Mouse (Mus musculus) MEL (cell line): ENCODE measurements at regions not wholly inside any gene's neighbourhood (a gene's known extent, or its start where the extent isn't known, plus 50 kb on each side); places are given as distances from the start of the nearest gene placed in this dataset.

Experiments
- DNase-seq: peaks from one replicate; pipeline ENCODE4 v3.0.0; 2011; ENCODE audit warnings: low read depth, low spot score
- H3K27ac ChIP-seq: 2 replicates; pipeline ENCODE4 v1.5.1; 2012; ENCODE audit warnings: low read depth, mild to moderate bottlenecking, control low read depth, low read length, moderate library complexity; ENCODE audit not compliant: control insufficient read depth
- H3K27me3 ChIP-seq, 2 experiments: fragments of 150-350 bp in 1 of 2; sonication (generic) in 1 of 2; 2 replicates each; pipeline ENCODE4 v1.6.1; 2012; ENCODE audit warnings: low read length in 2 of 2, mild to moderate bottlenecking in 2 of 2, improper control_type of control experiment in 1 of 2, moderate library complexity in 1 of 2; ENCODE audit not compliant: insufficient read depth in 2 of 2, control insufficient read depth in 1 of 2
- H3K36me3 ChIP-seq, 2 experiments: 2 replicates each; pipeline ENCODE4 v1.6.1; 2012 to 2014; ENCODE audit warnings: low read length in 2 of 2, improper control_type of control experiment in 1 of 2, inconsistent platforms in 1 of 2, mild to moderate bottlenecking in 1 of 2; ENCODE audit not compliant: insufficient read depth in 2 of 2, control insufficient read depth in 1 of 2
- H3K4me1 ChIP-seq, 2 experiments: fragments of 150-350 bp in 1 of 2; sonication (generic) in 1 of 2; 2 replicates each; pipeline ENCODE4 v1.6.1; 2012; ENCODE audit warnings: low read length in 2 of 2, improper control_type of control experiment in 1 of 2, mild to moderate bottlenecking in 1 of 2; ENCODE audit not compliant: insufficient read depth in 2 of 2, control insufficient read depth in 1 of 2
- H3K4me3 ChIP-seq, 2 experiments: fragments of 150-350 bp in 1 of 2; sonication (generic) in 1 of 2; 2 replicates each; pipeline ENCODE4 v1.5.1; 2012; ENCODE audit warnings: low read depth in 2 of 2, low read length in 2 of 2, mild to moderate bottlenecking in 2 of 2, moderate library complexity in 2 of 2, control low read depth in 1 of 2, improper control_type of control experiment in 1 of 2; ENCODE audit not compliant: control insufficient read depth in 1 of 2, insufficient read depth in 1 of 2
- H3K79me2 ChIP-seq: 2 replicates; pipeline ENCODE4 v1.6.1; 2012; ENCODE audit warnings: mild to moderate bottlenecking, low read length, moderate library complexity; ENCODE audit not compliant: control insufficient read depth, poor library complexity, insufficient read depth
- H3K9ac ChIP-seq: 2 replicates; pipeline ENCODE4 v1.6.1; 2012; ENCODE audit warnings: low read depth, mild to moderate bottlenecking, control low read depth, low read length, moderate library complexity; ENCODE audit not compliant: control insufficient read depth, poor library complexity, severe bottlenecking
- H3K9me3 ChIP-seq: fragments of 150-350 bp; sonication (generic); replicated peaks from 2 replicates; pipeline ENCODE4 v1.6.1; 2012; ENCODE audit warnings: mild to moderate bottlenecking, low read length, improper control_type of control experiment, moderate library complexity; ENCODE audit not compliant: insufficient read depth
- CTCF ChIP-seq, 3 experiments: IDR thresholded peaks in 2 of 3; conservative IDR thresholded peaks in 1 of 3; 2 replicates each; pipeline ENCODE4 v1.5.1; 2011 to 2012; ENCODE audit warnings: low read length in 3 of 3, low read depth in 2 of 3, mild to moderate bottlenecking in 2 of 3, improper control_type of control experiment in 1 of 3, inconsistent platforms in 1 of 3, mixed read lengths in 1 of 3, moderate library complexity in 1 of 3; ENCODE audit not compliant: control insufficient read depth in 1 of 3, insufficient read depth in 1 of 3, poor library complexity in 1 of 3, severe bottlenecking in 1 of 3
- E2F4 ChIP-seq: IDR thresholded peaks from 2 replicates; pipeline ENCODE4 v1.6.1; 2011; ENCODE audit warnings: low read depth, low read length, improper control_type of control experiment, borderline replicate concordance
- ELF1 ChIP-seq: IDR thresholded peaks from 2 replicates; pipeline ENCODE4 v1.6.1; 2014; ENCODE audit warnings: low read depth, mild to moderate bottlenecking, inconsistent platforms, low read length, improper control_type of control experiment, moderate library complexity
- GABPA ChIP-seq: IDR thresholded peaks from 2 replicates; pipeline ENCODE4 v1.6.1; 2012; ENCODE audit warnings: low read depth, mild to moderate bottlenecking, inconsistent platforms, low read length, improper control_type of control experiment, moderate library complexity
- GATA1 ChIP-seq: IDR thresholded peaks from 2 replicates; pipeline ENCODE4 v1.6.1; 2011; ENCODE audit warnings: low read depth, low read length, improper control_type of control experiment
- JUND ChIP-seq: IDR thresholded peaks from 2 replicates; pipeline ENCODE4 v1.6.1; 2011; ENCODE audit warnings: low read depth, mild to moderate bottlenecking, improper control_type of control experiment, low read length
- KAT2A ChIP-seq: conservative IDR thresholded peaks from 2 replicates; pipeline ENCODE4 v1.6.1; 2012; ENCODE audit warnings: low read depth, low read length, improper control_type of control experiment, inconsistent platforms
- MAFK ChIP-seq: IDR thresholded peaks from 2 replicates; pipeline ENCODE4 v1.6.1; 2011; ENCODE audit warnings: low read depth, mild to moderate bottlenecking, low read length, improper control_type of control experiment, borderline replicate concordance
- MAX ChIP-seq: IDR thresholded peaks from 2 replicates; pipeline ENCODE4 v1.6.1; 2011; ENCODE audit warnings: low read length, improper control_type of control experiment
- MAZ ChIP-seq: IDR thresholded peaks from 2 replicates; pipeline ENCODE4 v1.6.1; 2012; ENCODE audit warnings: low read depth, mild to moderate bottlenecking, inconsistent platforms, low read length, improper control_type of control experiment
- MYB ChIP-seq: IDR thresholded peaks from 2 replicates; pipeline ENCODE4 v1.6.1; 2011; ENCODE audit warnings: mild to moderate bottlenecking, low read depth, low read length, improper control_type of control experiment
- MYC ChIP-seq: IDR thresholded peaks from 2 replicates; pipeline ENCODE4 v1.6.1; 2011; ENCODE audit warnings: low read depth, mild to moderate bottlenecking, low read length, improper control_type of control experiment, moderate library complexity
- NELFE ChIP-seq: IDR thresholded peaks from 2 replicates; pipeline ENCODE4 v1.6.1; 2011; ENCODE audit warnings: low read depth, low read length, improper control_type of control experiment
- NRF1 ChIP-seq: IDR thresholded peaks from 2 replicates; pipeline ENCODE4 v1.6.1; 2014; ENCODE audit warnings: low read depth, mild to moderate bottlenecking, inconsistent platforms, low read length, improper control_type of control experiment, moderate library complexity; ENCODE audit not compliant: poor library complexity, insufficient read depth, severe bottlenecking
- POLR2A ChIP-seq, 2 experiments: IDR thresholded peaks; 2 replicates each; pipeline ENCODE4 v1.6.1; 2011 to 2012; ENCODE audit warnings: low read length in 2 of 2, mild to moderate bottlenecking in 2 of 2, control low read depth in 1 of 2, improper control_type of control experiment in 1 of 2, low read depth in 1 of 2, moderate library complexity in 1 of 2; ENCODE audit not compliant: control insufficient read depth in 1 of 2, insufficient read depth in 1 of 2, poor library complexity in 1 of 2
- POLR2AphosphoS2 ChIP-seq: IDR thresholded peaks from 2 replicates; pipeline ENCODE4 v1.6.1; 2011; ENCODE audit warnings: low read length, improper control_type of control experiment
- POLR2AphosphoS5 ChIP-seq: IDR thresholded peaks from 2 replicates; pipeline ENCODE4 v1.6.1; 2012; ENCODE audit warnings: low read depth, borderline replicate concordance, mild to moderate bottlenecking, inconsistent platforms, low read length, moderate library complexity, mixed read lengths
- RAD21 ChIP-seq: IDR thresholded peaks from 2 replicates; pipeline ENCODE4 v1.6.1; 2011; ENCODE audit warnings: mild to moderate bottlenecking, low read depth, low read length, improper control_type of control experiment
- SMC3 ChIP-seq: IDR thresholded peaks from 2 replicates; pipeline ENCODE4 v1.6.1; 2011; ENCODE audit warnings: low read depth, low read length, improper control_type of control experiment
- UBTF ChIP-seq: IDR thresholded peaks from 2 replicates; pipeline ENCODE4 v1.6.1; 2012; ENCODE audit warnings: low read depth, mild to moderate bottlenecking, inconsistent platforms, low read length, improper control_type of control experiment, moderate library complexity, borderline replicate concordance; ENCODE audit not compliant: insufficient read depth
- USF1 ChIP-seq: IDR thresholded peaks from 2 replicates; pipeline ENCODE4 v1.6.1; 2014; ENCODE audit warnings: low read depth, mild to moderate bottlenecking, inconsistent platforms, low read length, improper control_type of control experiment, moderate library complexity
- ZC3H11A ChIP-seq: IDR thresholded peaks from 2 replicates; pipeline ENCODE4 v1.6.1; 2012; ENCODE audit warnings: low read depth, mild to moderate bottlenecking, inconsistent platforms, low read length, improper control_type of control experiment
- ZMIZ1 ChIP-seq: IDR thresholded peaks from 2 replicates; pipeline ENCODE4 v1.6.1; 2012; ENCODE audit warnings: low read depth, mild to moderate bottlenecking, inconsistent platforms, low read length, improper control_type of control experiment, moderate library complexity
- ZNF384 ChIP-seq: IDR thresholded peaks from 2 replicates; pipeline ENCODE4 v1.6.1; 2012; ENCODE audit warnings: low read depth, mild to moderate bottlenecking, inconsistent platforms, low read length, improper control_type of control experiment

GRCm38 (mm10) chr5:106067124-106067551 is 190.8 kb downstream of the Zfp326 start:
- no peaks in the 10 kb centered on the region for H3K79me2 ChIP-seq
- H3K36me3 ChIP-seq: no peaks in the 10 kb centered on the region
- no peak for DNase-seq
- no peak overlapping the region for H3K9ac ChIP-seq
- H3K4me1 ChIP-seq: no peaks in the 10 kb centered on the region
- H3K27me3 ChIP-seq: no peaks in the 10 kb centered on the region
- no peak overlapping the region for H3K27ac ChIP-seq
- no peaks in the 10 kb centered on the region for H3K9me3 ChIP-seq
- TF ChIP-seq RAD21 (no peak), POLR2AphosphoS2 (no peak), JUND (no peak), ELF1 (no peak), NELFE (no peak), ZMIZ1 (no peak), GATA1 (no peak), E2F4 (no peak), POLR2AphosphoS5 (no peak), ZNF384 (no peak), USF1 (no peak), MAFK (no peak)
- no peak overlapping the region for H3K4me3 ChIP-seq

- DNase-seq: no peak
- TF ChIP-seq MYC (no peak), MAFK (no peak), ZC3H11A (no peak), POLR2A (IDR thresholded peaks at IDR 0.05; ENCODE audit: control insufficient read depth in 1 of 2, insufficient read depth in 1 of 2, low read depth in 1 of 2, low read length in 2 of 2, poor library complexity in 1 of 2) (no peak), POLR2AphosphoS5 (no peak), SMC3 (no peak), GATA1 (no peak), JUND (no peak), NRF1 (no peak), MAZ (no peak), MAX (no peak), KAT2A (no peak), ZNF384 (no peak), CTCF (IDR thresholded peaks at IDR 0.05 in 2 of 3, conservative IDR thresholded peaks at IDR 0.05 in 1 of 3; ENCODE audit: control insufficient read depth in 1 of 3, insufficient read depth in 1 of 3, low read depth in 2 of 3, low read length in 3 of 3, poor library complexity in 1 of 3, severe bottlenecking in 1 of 3) (no peak), MYB (no peak), ZMIZ1 (no peak), GABPA (no peak), USF1 (no peak), UBTF (no peak)
- no peak overlapping the region for H3K27ac ChIP-seq
- H3K9me3 ChIP-seq: no peaks in the 10 kb centered on the region
- no peak overlapping the region for H3K9ac ChIP-seq
- no peaks in the 10 kb centered on the region for H3K36me3 ChIP-seq
- no peaks in the 10 kb centered on the region for H3K27me3 ChIP-seq
- no peaks in the 10 kb centered on the region for H3K79me2 ChIP-seq
- H3K4me1 ChIP-seq: no peaks in the 10 kb centered on the region
- H3K4me3 ChIP-seq: no peak overlapping the region
Observed at GRCm38 (mm10) chr5:106066706-106067105, 190.3 kb downstream of the Zfp326 start.
